Mouse (Mus musculus): Measurements from ENCODE around the gene Gm5114. TPM values are rescaled to one million over a fixed set of nuclear protein-coding genes. Genes with fewer than 3 reads are reported as not detected.
A peak's percentile ranks its signal among the peaks of the same experiment; 100 is the strongest.
"Not testable (repeated sequence)": the region's sequence is repeated elsewhere in the genome, so short reads cannot be mapped to it uniquely, and the experiment has no call there.

Gene Gm5114
- total RNA-seq (2021), result not detected
- long read RNA-seq, experiment 1, result 0 reads
- long read RNA-seq, experiment 2, result 0 reads

DNA sequence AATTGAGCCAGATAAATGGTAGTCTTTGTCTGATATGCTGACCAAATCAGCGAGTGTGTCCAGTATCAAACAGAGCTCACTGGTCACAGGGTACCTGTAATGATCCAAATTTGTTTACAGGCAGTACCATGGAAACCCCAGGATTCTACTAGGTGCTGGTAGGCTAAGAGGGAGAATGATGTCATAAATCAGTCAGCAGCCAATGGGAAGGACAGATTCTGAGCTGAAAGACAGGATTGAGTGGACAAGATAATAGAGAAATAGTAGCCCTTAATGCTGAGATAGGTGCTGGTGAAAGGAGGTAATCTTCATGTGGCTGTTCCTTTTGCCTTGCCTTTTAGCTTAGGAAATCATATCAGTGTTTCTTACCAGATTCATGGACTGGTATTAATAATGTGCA is at the start of gene Gm5114:
Gene Gm5114, minus strand, starts transcription at position 101 of the 400 bp plus-strand sequence.
- intact Hi-C loops (cut with DNase I); DNase-seq: not testable (repeated sequence)

DNA sequence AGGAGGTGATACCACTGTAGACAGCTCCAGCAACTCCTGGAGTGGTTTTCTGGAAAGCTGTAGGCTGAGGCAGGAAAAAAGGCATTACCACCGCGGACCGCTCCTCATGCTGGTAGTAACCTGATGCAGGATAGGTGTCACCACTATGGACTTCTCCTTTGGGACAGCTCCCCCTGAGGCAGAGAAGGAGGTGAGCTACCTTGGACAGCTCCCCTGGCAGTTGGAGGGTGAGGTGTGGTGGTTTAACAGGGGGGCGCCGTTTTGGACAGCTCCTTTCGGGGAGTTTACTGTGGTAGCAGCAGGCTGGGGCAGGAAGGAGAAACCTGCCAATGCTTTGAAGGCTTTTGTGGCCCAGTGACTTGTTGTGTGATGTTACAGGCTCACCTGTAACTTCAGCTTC is 42.8 kb upstream of the Gm5114 start:
- DNase-seq, result no peak
- intact Hi-C loops (cut with DNase I), result no loop called here

DNA sequence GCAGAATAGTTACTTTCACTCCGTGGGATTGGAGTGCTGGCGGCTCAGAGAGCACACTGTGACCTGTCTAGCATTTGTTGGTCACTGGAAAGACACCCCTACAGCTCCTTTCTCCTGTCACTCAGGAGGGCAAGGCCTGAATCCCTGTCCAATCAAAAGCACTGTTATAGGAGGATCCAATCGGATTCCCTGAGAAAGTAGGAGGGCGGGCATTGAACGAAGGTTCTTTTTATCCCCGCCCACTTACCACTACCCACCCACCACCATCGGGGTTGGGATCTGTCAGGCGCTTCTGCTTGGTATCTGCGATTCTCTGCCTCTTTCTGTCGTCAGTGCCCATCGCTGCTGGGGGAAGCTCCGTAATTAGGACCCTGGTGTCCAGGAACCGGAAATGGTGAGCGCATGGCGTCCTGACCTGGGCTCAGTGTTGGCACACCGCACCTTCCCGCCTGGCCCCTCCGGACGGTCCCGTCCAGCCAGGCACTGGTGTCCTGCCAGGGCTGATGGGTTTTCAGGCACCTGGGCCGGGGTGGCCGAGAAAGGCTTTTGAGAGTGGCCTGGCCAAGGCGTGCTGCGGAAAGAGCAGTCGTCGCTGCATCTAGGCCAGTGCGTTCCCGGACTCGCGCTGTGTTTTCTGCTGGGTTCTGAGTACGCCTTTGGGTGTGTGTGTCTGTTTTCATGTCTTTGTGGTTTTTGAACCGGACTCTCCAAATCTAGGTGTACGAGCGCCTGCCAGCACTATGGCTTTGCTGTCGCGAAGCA is 36.5 kb upstream of the Gm5114 start:
- intact Hi-C loops (cut with DNase I), result loop anchor here (5.0 kb wide), 1 partner anchor 68 kb away; the partner anchor contains the start of gene Zfp619
- DNase-seq, result peak; percentile 68

DNA sequence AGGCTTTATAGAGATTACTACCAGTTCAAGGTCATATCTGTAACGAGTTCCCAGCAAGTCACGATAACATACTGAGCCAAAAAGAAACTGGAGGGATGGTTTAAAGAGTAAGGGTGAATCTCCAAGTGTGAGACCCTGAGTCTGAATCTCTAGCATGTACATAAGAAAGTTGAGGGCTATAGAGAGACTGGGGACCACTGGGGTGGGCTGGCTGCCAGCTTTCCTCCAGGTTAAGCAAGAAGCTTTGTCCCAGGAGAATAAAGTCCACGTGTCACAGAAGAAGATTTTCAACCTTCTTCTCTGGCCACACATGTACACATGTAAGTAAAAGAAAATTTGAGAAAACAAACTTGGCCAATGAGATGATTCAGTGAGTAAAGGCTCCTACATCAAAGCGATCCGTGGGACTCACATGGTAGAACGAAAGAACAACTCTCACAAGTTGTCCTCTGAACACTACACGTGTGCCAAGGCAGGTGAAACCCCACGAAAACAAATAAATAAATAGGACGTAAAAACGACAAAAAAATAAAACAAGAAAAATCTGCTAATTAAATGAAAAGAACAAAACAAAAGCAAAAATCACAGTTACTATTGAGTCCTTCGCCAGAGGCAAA is 35.8 kb upstream of the Gm5114 start:
- intact Hi-C loops (cut with DNase I), result no loop called here
- no peak for DNase-seq

DNA sequence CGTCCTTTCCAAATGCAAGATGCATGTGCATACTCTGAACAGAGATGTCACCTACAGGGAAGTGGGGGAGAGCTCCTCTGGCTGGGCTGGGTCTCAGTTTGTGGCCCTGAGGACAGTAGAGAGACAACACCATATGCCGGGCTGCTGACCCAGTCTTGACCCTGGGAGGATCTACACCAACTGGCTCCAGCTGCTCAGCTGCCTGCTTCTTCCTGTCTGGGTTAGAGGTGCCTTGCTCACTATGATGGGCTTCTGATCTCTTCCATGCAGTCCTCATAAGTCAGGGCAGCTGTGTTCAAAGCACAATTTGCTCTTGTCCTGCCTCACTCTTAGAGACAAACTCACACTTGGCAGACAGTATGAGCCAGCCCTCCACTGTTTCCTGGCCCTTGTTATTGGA is 28.3 kb upstream of the Gm5114 start:
- intact Hi-C loops (cut with DNase I), result no loop called here
- DNase-seq, result no peak

DNA sequence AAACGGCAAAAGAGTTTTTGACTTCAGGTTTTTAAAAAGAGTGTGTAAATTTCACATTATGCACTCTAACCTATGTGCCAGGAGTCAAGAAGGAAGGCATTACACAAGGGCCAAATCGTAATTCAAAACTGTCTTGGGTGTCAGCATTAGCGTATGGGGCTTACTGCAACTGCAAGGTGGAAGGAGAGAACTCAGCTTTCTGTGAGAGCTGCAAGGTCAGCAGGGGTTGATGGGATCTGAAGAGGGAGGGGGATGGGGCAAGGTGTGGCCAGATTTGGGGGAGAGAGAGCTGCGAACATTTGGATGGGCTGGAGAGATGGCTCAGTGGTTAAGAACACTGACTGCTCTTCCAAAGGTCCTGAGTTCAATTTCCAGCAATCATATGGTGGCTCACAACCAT is 27.4 kb upstream of the Gm5114 start:
- intact Hi-C loops (cut with DNase I), result no loop called here
- DNase-seq, result no peak

Small RNA genes lying within 50 kb of the gene (microRNA-seq; reads per million reads assigned to microRNA genes)
- 0 reads per million in 2 experiments for gene Gm27437

Other genes starting within 250 kb of the Gm5114 start
- 1 to 10 TPM in 1 of 2 experiments, under 1 TPM in 1; 0.94 to 1.3 TPM for gene Zfp619, start 104.6 kb upstream of the Gm5114 start, total RNA-seq (2021)